Mouse (Mus musculus): ENCODE measurements around the gene Mroh2a. TPM values are rescaled to one million over a fixed set of nuclear protein-coding genes. Genes with fewer than 3 reads are reported as not detected.

The Mroh2a gene
- polyA plus RNA-seq, 1 experiment = 3.9 TPM

DNA sequence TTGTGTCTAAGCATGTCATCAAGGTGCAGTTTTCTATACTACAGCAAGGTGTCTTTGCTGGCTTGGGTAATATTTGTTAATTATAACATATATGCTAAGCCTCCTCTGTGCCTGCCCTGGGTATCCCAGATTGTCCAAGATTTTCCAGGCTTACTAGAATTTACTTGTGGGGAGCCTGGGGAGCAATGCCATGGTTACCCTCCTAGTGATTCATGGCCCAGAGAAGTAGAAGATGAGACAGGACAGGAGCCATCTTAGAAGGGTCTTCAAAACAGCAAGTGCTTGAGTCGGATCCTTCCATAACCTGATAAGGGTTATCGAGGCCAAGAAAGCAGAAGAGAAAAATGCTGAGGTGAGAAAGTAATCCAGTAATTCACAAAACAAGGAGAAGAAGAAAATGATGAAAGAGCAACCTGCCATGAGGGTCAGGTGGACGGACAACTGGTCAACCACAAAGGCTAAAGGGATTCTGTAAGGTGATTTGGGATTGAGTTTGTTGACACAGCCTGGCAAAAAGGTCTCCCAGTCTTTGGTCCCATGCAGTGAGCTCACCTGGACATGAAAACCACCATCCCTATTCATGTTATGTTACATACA lies 64.7 kb downstream of the Mroh2a start:
- Histone ChIP-seq H3K27ac (ENCODE audit: control insufficient read depth, insufficient read depth, low read depth, low read length, poor library complexity) (no peak overlapping the region), H3K4me1 (ENCODE audit: control insufficient read depth, insufficient read depth, low read length) (peaks cover 1% of the 10 kb centered on the region; the same call in 1 of the 2 replicates), H3K4me3 (replicated peaks; ENCODE audit: control insufficient read depth, low read depth, low read length) (no peak overlapping the region)
- TF ChIP-seq CTCF (IDR thresholded peaks at IDR 0.05; ENCODE audit: control insufficient read depth, insufficient read depth, low read length) = no peak
- TF ChIP-seq POLR2A (IDR thresholded peaks at IDR 0.05; ENCODE audit: borderline replicate concordance, control insufficient read depth, low read depth, low read length) = no peak
- 52% methylated on average over 3 of the region's 3 CpGs for WGBS

DNA sequence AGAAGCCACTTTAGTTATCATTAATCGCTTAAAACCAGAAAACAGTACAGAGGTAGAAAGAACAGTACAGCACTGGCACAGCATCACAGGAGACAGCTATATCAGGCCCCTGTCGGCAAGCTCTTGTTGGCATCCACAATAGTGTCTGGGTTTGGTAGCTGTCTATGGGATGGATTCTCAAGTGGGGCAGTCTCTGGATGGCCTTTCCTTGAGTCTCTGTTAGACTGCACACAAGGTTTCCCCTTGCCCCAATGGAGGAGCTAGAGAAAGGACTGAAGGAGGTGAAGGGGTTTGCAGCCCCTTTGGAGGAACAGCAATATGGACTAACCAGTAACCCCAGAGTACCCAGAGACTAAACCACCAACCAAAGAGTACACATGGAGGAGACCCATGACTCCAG lies 65.3 kb downstream of the Mroh2a start:
- H3K27ac ChIP-seq (ENCODE audit: control insufficient read depth, insufficient read depth, low read depth, low read length, poor library complexity) = no peak overlapping the region
- WGBS = 51% methylated on average over 2 of the region's 2 CpGs
- no peak for TF ChIP-seq POLR2A (IDR thresholded peaks at IDR 0.05; ENCODE audit: borderline replicate concordance, control insufficient read depth, low read depth, low read length)
- no peak for TF ChIP-seq CTCF (IDR thresholded peaks at IDR 0.05; ENCODE audit: control insufficient read depth, insufficient read depth, low read length)
- no peak overlapping the region for H3K4me3 ChIP-seq (replicated peaks; ENCODE audit: control insufficient read depth, low read depth, low read length)
- peaks cover 1% of the 10 kb centered on the region; the same call in 1 of the 2 replicates for H3K4me1 ChIP-seq (ENCODE audit: control insufficient read depth, insufficient read depth, low read length)

DNA sequence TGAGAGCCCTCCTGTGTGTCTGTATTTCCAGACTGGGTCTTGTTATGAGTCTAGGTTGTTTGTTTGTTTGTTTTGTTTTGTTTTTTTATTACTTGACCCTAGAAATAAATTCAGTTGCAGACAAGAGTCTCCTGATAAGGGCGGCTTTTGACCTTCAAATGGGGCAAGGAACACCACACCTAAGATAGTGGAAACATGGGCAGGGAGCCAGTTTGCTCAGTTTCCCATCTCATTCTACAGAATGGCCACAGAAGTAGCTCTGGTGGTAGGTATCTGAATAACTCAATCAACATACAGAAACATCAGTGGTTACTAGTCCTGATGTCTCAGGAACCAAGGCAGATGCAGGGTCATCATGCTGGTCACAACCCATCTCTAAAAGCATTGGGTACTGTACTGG lies 67.9 kb downstream of the Mroh2a start:
- H3K4me1 ChIP-seq (ENCODE audit: control insufficient read depth, insufficient read depth, low read length) = peaks cover 1% of the 10 kb centered on the region; the same call in 1 of the 2 replicates
- no peak overlapping the region for H3K4me3 ChIP-seq (replicated peaks; ENCODE audit: control insufficient read depth, low read depth, low read length)
- no peak overlapping the region for H3K27ac ChIP-seq (ENCODE audit: control insufficient read depth, insufficient read depth, low read depth, low read length, poor library complexity)
- 20% methylated on average over 1 of the region's 1 CpGs for WGBS
- TF ChIP-seq CTCF (IDR thresholded peaks at IDR 0.05; ENCODE audit: control insufficient read depth, insufficient read depth, low read length) (no peak), POLR2A (IDR thresholded peaks at IDR 0.05; ENCODE audit: borderline replicate concordance, control insufficient read depth, low read depth, low read length) (no peak)

DNA sequence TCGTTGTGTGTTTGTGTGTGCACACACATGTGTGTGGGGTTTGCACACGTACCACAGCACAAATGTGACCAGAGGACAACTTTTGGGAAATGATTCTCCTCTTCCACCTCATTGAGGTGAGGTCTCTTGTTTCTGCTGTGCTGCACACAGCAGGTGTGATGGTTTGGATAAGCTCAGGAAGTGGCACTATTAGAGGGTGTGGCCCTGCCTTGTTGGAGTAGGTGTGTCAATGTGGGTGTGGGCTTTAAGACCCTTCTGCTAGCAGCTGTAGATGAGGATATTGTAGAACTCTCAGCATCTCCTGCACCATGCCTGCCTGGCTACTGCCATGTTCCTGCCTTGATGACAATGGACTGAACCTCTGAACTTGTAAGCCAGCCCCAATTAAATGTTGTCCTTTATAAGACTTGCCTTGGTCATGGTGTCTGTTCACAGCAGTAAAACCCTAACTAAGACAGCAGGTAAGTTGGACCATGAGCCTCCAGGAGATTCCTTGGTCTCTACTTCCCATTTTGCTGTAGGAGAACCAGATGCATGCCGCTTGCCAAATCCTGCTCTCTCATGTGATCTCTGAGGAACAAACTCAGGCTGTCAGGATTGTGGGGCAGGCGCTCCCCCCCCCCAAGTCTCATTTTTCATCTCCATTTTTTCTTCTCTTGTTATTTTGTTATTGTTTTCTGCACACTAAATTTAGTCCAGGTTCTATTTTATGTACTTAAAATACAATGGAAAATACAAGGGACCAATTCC lies 69.6 kb downstream of the Mroh2a start:
- Histone ChIP-seq H3K27ac (ENCODE audit: control insufficient read depth, insufficient read depth, low read depth, low read length, poor library complexity) (no peak overlapping the region), H3K4me3 (replicated peaks; ENCODE audit: control insufficient read depth, low read depth, low read length) (no peak overlapping the region), H3K4me1 (ENCODE audit: control insufficient read depth, insufficient read depth, low read length) (no peaks in the 10 kb centered on the region)
- WGBS = 66% methylated on average over 4 of the region's 4 CpGs
- TF ChIP-seq POLR2A (IDR thresholded peaks at IDR 0.05; ENCODE audit: borderline replicate concordance, control insufficient read depth, low read depth, low read length) (no peak), CTCF (IDR thresholded peaks at IDR 0.05; ENCODE audit: control insufficient read depth, insufficient read depth, low read length) (no peak)

DNA sequence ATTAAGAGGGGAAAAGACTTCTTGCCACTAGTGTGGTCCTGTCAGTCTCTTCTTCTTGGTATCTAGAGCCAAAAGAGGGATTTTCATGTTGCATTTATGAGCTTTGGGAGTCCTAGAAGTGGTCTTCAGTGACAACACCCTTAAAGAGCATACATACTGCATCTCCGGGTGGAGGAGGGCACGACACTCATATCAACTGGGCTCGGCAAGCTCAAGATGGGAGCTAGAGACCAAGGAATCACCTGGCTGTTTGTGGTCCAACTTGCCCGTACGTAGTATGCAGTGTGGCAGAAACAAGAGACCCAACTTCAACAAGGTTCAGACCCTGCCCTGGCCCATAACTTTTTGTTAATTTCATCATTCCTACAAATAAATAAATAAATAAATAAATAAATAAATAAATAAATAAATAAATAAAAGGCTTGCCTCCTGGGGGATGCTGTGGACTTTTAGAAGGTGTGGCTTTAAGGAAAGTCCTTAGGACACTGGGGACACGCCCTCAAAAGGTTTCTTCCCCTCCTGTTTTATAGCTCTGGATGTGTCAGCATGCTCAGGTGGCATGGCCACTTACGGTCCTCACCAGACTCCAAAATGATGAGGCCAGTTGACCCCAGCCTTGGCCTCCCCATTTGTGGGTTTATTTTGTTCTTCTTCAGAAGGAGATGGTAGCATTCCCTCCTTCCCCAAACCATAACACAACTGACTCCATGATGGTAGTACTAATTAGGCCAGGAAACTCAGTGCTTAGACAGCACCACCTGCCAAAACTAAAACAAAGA lies 70.9 kb downstream of the Mroh2a start:
- Histone ChIP-seq H3K4me3 (replicated peaks; ENCODE audit: control insufficient read depth, low read depth, low read length) (no peak overlapping the region), H3K27ac (ENCODE audit: control insufficient read depth, insufficient read depth, low read depth, low read length, poor library complexity) (no peak overlapping the region), H3K4me1 (ENCODE audit: control insufficient read depth, insufficient read depth, low read length) (no peaks in the 10 kb centered on the region)
- WGBS = 60% methylated on average over 7 of the region's 7 CpGs
- no peak for TF ChIP-seq CTCF (IDR thresholded peaks at IDR 0.05; ENCODE audit: control insufficient read depth, insufficient read depth, low read length)
- no peak for TF ChIP-seq POLR2A (IDR thresholded peaks at IDR 0.05; ENCODE audit: borderline replicate concordance, control insufficient read depth, low read depth, low read length)

DNA sequence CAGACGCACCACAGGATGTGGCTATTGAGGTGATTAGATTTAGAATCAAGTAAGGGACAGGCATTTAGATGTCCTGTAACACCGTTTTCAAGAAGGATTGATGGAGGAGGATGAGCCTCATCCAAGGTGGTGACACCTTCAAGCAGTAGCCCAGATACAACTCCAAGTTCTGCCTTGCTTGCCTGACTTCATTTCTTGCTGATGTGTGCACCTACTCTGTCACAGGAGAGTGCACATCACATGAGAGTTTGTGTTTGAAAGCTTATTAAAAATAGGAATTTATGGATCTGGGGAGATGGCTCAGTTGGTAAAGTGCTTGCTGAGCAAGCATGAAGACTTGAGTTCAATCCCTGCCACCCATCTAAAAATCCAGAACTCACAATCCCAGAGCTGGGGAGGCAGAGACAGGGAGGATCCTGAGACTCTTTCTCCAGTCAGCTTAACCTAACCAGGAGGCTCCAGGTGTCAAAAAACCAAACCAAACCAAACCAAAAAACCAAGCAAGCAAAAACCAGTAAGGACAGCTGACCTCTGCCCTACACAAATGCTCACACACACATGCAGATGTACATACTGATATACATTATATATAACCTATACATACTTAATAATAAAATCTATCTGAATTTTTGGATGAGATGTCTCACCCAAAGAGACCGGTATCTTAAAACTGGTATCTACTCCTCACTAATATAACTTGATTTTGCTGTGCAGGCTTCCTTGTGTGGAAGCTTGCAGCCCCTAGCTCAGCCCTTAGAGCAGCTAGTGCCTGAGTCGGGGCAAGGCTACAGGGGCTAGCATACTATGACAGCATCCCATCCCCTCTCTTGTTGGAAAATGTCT lies 72.1 kb downstream of the Mroh2a start:
- H3K4me1 ChIP-seq (ENCODE audit: control insufficient read depth, insufficient read depth, low read length) = no peaks in the 10 kb centered on the region
- WGBS = 51% methylated on average over 4 of the region's 4 CpGs
- TF ChIP-seq POLR2A (IDR thresholded peaks at IDR 0.05; ENCODE audit: borderline replicate concordance, control insufficient read depth, low read depth, low read length) (no peak), CTCF (IDR thresholded peaks at IDR 0.05; ENCODE audit: control insufficient read depth, insufficient read depth, low read length) (no peak)
- no peak overlapping the region for H3K4me3 ChIP-seq (replicated peaks; ENCODE audit: control insufficient read depth, low read depth, low read length)
- no peak overlapping the region for H3K27ac ChIP-seq (ENCODE audit: control insufficient read depth, insufficient read depth, low read depth, low read length, poor library complexity)

DNA sequence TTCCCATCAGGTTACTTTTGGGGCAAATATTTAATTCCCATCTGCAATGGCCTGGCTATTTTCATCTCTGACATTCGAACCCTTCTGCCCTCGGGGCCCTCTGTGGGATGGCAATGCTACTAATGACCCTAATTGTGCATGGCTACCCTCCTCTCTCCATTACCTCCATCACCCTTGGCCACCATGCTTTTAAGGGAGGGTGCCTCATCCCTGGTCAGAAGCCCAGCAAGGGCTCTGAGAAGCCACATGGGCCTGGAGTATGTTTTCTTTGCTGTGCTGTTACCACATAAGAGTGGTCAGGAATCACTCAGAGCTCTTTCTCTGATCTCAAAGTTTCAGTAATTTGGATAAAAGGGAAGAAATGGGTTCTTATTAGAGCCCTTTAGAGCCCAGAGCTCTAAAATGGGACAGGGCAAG lies 72.8 kb downstream of the Mroh2a start:
- 76% methylated on average over 2 of the region's 2 CpGs for WGBS

More for the DNA sequence above, 72.8 kb downstream of the Mroh2a start:
- Histone ChIP-seq H3K4me3 (replicated peaks; ENCODE audit: control insufficient read depth, low read depth, low read length) (no peak overlapping the region), H3K4me1 (ENCODE audit: control insufficient read depth, insufficient read depth, low read length) (no peaks in the 10 kb centered on the region), H3K27ac (ENCODE audit: control insufficient read depth, insufficient read depth, low read depth, low read length, poor library complexity) (no peak overlapping the region)
- TF ChIP-seq CTCF (IDR thresholded peaks at IDR 0.05; ENCODE audit: control insufficient read depth, insufficient read depth, low read length) (no peak), POLR2A (IDR thresholded peaks at IDR 0.05; ENCODE audit: borderline replicate concordance, control insufficient read depth, low read depth, low read length) (no peak)
